Mouse (Mus musculus): Measurements from ENCODE around the gene Cd19. TPM values are rescaled to one million over a fixed set of nuclear protein-coding genes. Genes with fewer than 3 reads are reported as not detected.
"Not testable (repeated sequence)": the region's sequence is repeated elsewhere in the genome, so short reads cannot be mapped to it uniquely, and the experiment has no call there.

Gene Cd19
- total and polyA plus RNA-seq, 2 experiments from 2014 or later = 0.23 TPM; not detected in 1

DNA sequence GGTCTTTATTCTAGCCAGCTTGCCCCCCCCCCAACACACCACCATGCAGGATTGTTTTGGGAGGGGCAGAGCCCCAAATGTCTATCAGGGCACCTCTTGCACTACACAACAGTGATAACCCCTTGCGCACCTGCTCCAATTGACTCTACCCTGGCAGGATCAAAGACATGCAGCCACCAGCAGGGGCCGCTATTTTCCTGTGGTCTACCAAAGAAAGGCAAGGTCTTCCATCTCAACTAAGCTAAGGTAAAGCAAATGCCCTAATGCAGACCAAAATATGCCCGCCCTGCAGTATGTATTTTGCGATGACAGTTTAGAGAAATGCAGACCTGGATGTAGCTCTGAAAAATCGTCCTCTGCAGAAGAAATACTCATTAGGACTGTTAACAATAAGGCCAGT, 15.1 kb downstream of the Cd19 start:
- no peak overlapping the region for H3K4me3 ChIP-seq (ENCODE audit: low read depth, low read length)
- 13% methylated on average over 5 of the region's 5 CpGs for WGBS
- H3K36me3 ChIP-seq (ENCODE audit: insufficient read depth, low read length) = no peaks in the 10 kb centered on the region
- H3K27ac ChIP-seq (ENCODE audit: low read depth, low read length) = no peak overlapping the region
- H3K27me3 ChIP-seq (ENCODE audit: insufficient read depth, low read length) = no peaks in the 10 kb centered on the region
- H3K9me3 ChIP-seq (ENCODE audit: low read length) = no peaks in the 10 kb centered on the region
- no peak for ATAC-seq (ENCODE audit: low FRiP score)
- H3K4me1 ChIP-seq (ENCODE audit: insufficient read depth, low read length) = no peaks in the 10 kb centered on the region
- no peak overlapping the region for H3K4me2 ChIP-seq (ENCODE audit: low read depth, low read length, poor library complexity, severe bottlenecking)
- H3K9ac ChIP-seq (replicated peaks; ENCODE audit: low read length, poor library complexity, severe bottlenecking) = no peak overlapping the region
- TF ChIP-seq CTCF (IDR thresholded peaks at IDR 0.05) = peak; percentile 88
- peak; percentile 75 for DNase-seq (ENCODE audit: low spot score)

GRCm38 (mm10) chr7:126397822-126398221, 16.9 kb downstream of the Cd19 start:
- H3K27ac ChIP-seq (ENCODE audit: low read depth, low read length) = no peak overlapping the region
- no peak overlapping the region for H3K4me3 ChIP-seq (ENCODE audit: low read depth, low read length)
- H3K4me1 ChIP-seq (ENCODE audit: insufficient read depth, low read length) = no peaks in the 10 kb centered on the region
- H3K36me3 ChIP-seq (ENCODE audit: insufficient read depth, low read length) = no peaks in the 10 kb centered on the region
- no peak overlapping the region for H3K4me2 ChIP-seq (ENCODE audit: low read depth, low read length, poor library complexity, severe bottlenecking)
- DNase-seq (ENCODE audit: low spot score) (no peak), ATAC-seq (ENCODE audit: low FRiP score) (no peak)
- TF ChIP-seq CTCF (IDR thresholded peaks at IDR 0.05) = no peak
- no peaks in the 10 kb centered on the region for H3K9me3 ChIP-seq (ENCODE audit: low read length)
- no peaks in the 10 kb centered on the region for H3K27me3 ChIP-seq (ENCODE audit: insufficient read depth, low read length)
- 93% methylated on average over 4 of the region's 4 CpGs for WGBS
- H3K9ac ChIP-seq (replicated peaks; ENCODE audit: low read length, poor library complexity, severe bottlenecking) = no peak overlapping the region

- Histone ChIP-seq H3K27ac (ENCODE audit: low read depth, low read length) (no peak overlapping the region), H3K4me1 (ENCODE audit: insufficient read depth, low read length) (no peaks in the 10 kb centered on the region), H3K9ac (replicated peaks; ENCODE audit: low read length, poor library complexity, severe bottlenecking) (no peak overlapping the region), H3K9me3 (ENCODE audit: low read length) (no peaks in the 10 kb centered on the region), H3K4me2 (ENCODE audit: low read depth, low read length, poor library complexity, severe bottlenecking) (peak overlapping the region; percentile 20; the same call in 1 of the 2 replicates), H3K27me3 (ENCODE audit: insufficient read depth, low read length) (no peaks in the 10 kb centered on the region), H3K4me3 (ENCODE audit: low read depth, low read length) (no peak overlapping the region), H3K36me3 (ENCODE audit: insufficient read depth, low read length) (no peaks in the 10 kb centered on the region)
- no peak for ATAC-seq (ENCODE audit: low FRiP score)
- no peak for TF ChIP-seq CTCF (IDR thresholded peaks at IDR 0.05)
- no peak for DNase-seq (ENCODE audit: low spot score)
- WGBS = 57% methylated on average over 6 of the region's 6 CpGs
These were observed 17.5 kb downstream of the Cd19 start for GRCm38 (mm10) chr7:126397221-126397620.

- Histone ChIP-seq H3K27ac (ENCODE audit: low read depth, low read length) (peak within 1 kb of the TSS; percentile 27; the same call in 1 of the 2 replicates), H3K36me3 (ENCODE audit: insufficient read depth, low read length) (no peaks in the 10 kb centered on the region; the same call in 1 of the 2 replicates), H3K4me2 (ENCODE audit: low read depth, low read length, poor library complexity, severe bottlenecking) (peak within 1 kb of the TSS; percentile 91), H3K9me3 (ENCODE audit: low read length) (no peaks in the 10 kb centered on the region), H3K4me3 (ENCODE audit: low read depth, low read length) (peak within 1 kb of the TSS; percentile 90), H3K9ac (replicated peaks; ENCODE audit: low read length, poor library complexity, severe bottlenecking) (peak within 1 kb of the TSS; percentile 62), H3K27me3 (ENCODE audit: insufficient read depth, low read length) (no peaks in the 10 kb centered on the region), H3K4me1 (ENCODE audit: insufficient read depth, low read length) (no peaks in the 10 kb centered on the region)
- peak; percentile 100 for DNase-seq (ENCODE audit: low spot score)
- under 1% methylated on average over 58 of the region's 59 CpGs for WGBS
- TF ChIP-seq CTCF (IDR thresholded peaks at IDR 0.05) = no peak
- ATAC-seq (ENCODE audit: low FRiP score) = peak; percentile 100
These were observed 18.2 kb downstream of the Cd19 start, which contains the start of gene Nfatc2ip for GRCm38 (mm10) chr7:126396298-126397119. Gene Nfatc2ip, minus strand, starts transcription at chr7:126396737.

GRCm38 (mm10) chr7:126392086-126392884, 22.4 kb downstream of the Cd19 start:
- WGBS = 93% methylated on average over 7 of the region's 7 CpGs
- H3K4me1 ChIP-seq (ENCODE audit: insufficient read depth, low read length); H3K9ac ChIP-seq (replicated peaks; ENCODE audit: low read length, poor library complexity, severe bottlenecking); H3K27me3 ChIP-seq (ENCODE audit: insufficient read depth, low read length); DNase-seq (ENCODE audit: low spot score); H3K4me2 ChIP-seq (ENCODE audit: low read depth, low read length, poor library complexity, severe bottlenecking); H3K9me3 ChIP-seq (ENCODE audit: low read length); H3K27ac ChIP-seq (ENCODE audit: low read depth, low read length); H3K4me3 ChIP-seq (ENCODE audit: low read depth, low read length); ATAC-seq (ENCODE audit: low FRiP score): not testable (repeated sequence)
- peaks cover 18% of the 10 kb centered on the region for H3K36me3 ChIP-seq (ENCODE audit: insufficient read depth, low read length)

- WGBS = 96% methylated on average over 1 of the region's 1 CpGs
- Histone ChIP-seq H3K9me3 (ENCODE audit: low read length) (no peaks in the 10 kb centered on the region), H3K27ac (ENCODE audit: low read depth, low read length) (no peak overlapping the region), H3K27me3 (ENCODE audit: insufficient read depth, low read length) (no peaks in the 10 kb centered on the region), H3K4me1 (ENCODE audit: insufficient read depth, low read length) (no peaks in the 10 kb centered on the region), H3K9ac (replicated peaks; ENCODE audit: low read length, poor library complexity, severe bottlenecking) (no peak overlapping the region), H3K4me2 (ENCODE audit: low read depth, low read length, poor library complexity, severe bottlenecking) (no peak overlapping the region), H3K36me3 (ENCODE audit: insufficient read depth, low read length) (peaks cover 26% of the 10 kb centered on the region), H3K4me3 (ENCODE audit: low read depth, low read length) (no peak overlapping the region)
- TF ChIP-seq CTCF (IDR thresholded peaks at IDR 0.05) = no peak
- DNase-seq (ENCODE audit: low spot score) = no peak
- ATAC-seq (ENCODE audit: low FRiP score) = no peak
These were observed 26.5 kb downstream of the Cd19 start for GRCm38 (mm10) chr7:126388185-126388584.
